Mouse (Mus musculus) CH12.LX (cell line): ENCODE data around the gene Blnk. TPM values are rescaled to one million over a fixed set of nuclear protein-coding genes. Genes with fewer than 3 reads are reported as not detected.

Experiments
- DNase-seq: peaks from one replicate; pipeline ENCODE4 v3.0.0-alpha.2; 2013; ENCODE audit errors: extremely low read depth
- H3K27ac ChIP-seq: 2 replicates; pipeline ENCODE4 v1.5.1; 2012; ENCODE audit warnings: low read depth, mild to moderate bottlenecking, control low read depth, moderate library complexity; ENCODE audit not compliant: insufficient read depth
- H3K27me3 ChIP-seq: replicated peaks from 2 replicates; pipeline ENCODE3; 2012; ENCODE audit warnings: inconsistent platforms
- H3K36me3 ChIP-seq, 2 experiments: replicated peaks in 1 of 2; 2 replicates each; pipeline versions ENCODE3 to v1.6.1; 2012; ENCODE audit warnings: inconsistent platforms in 1 of 2, low read length in 1 of 2, mild to moderate bottlenecking in 1 of 2, mixed read lengths in 1 of 2, moderate library complexity in 1 of 2; ENCODE audit not compliant: control insufficient read depth in 1 of 2, insufficient read depth in 1 of 2
- H3K4me1 ChIP-seq, 2 experiments: 2 replicates each; pipeline ENCODE4 v1.6.1; 2012; ENCODE audit warnings: inconsistent platforms in 1 of 2, moderate library complexity in 1 of 2; ENCODE audit not compliant: insufficient read depth in 2 of 2, control insufficient read depth in 1 of 2
- H3K4me2 ChIP-seq: 2 replicates; pipeline ENCODE4 v1.6.1; 2012; ENCODE audit warnings: low read depth, mild to moderate bottlenecking, control low read depth; ENCODE audit not compliant: poor library complexity, insufficient read depth, severe bottlenecking
- H3K4me3 ChIP-seq, 3 experiments: fragments of 150-350 bp in 1 of 3; sonication (generic) in 1 of 3; replicated peaks in 1 of 3; 2 replicates each; pipeline versions ENCODE3 to v1.5.1; 2011 to 2012; ENCODE audit warnings: low read depth in 2 of 3, low read length in 2 of 3, mild to moderate bottlenecking in 2 of 3, moderate library complexity in 2 of 3, control low read depth in 1 of 3, improper control_type of control experiment in 1 of 3, inconsistent platforms in 1 of 3, mixed read lengths in 1 of 3; ENCODE audit not compliant: poor library complexity in 1 of 3
- H3K79me2 ChIP-seq: replicated peaks from 2 replicates; pipeline ENCODE4 v1.6.1; 2012; ENCODE audit warnings: mild to moderate bottlenecking, moderate library complexity; ENCODE audit not compliant: control insufficient read depth, poor library complexity, insufficient read depth, severe bottlenecking; ENCODE audit errors: extremely low read depth
- H3K9ac ChIP-seq: 2 replicates; pipeline ENCODE4 v1.6.1; 2012; ENCODE audit warnings: low read depth, mild to moderate bottlenecking, control low read depth, moderate library complexity; ENCODE audit not compliant: insufficient read depth
- H3K9me3 ChIP-seq: replicated peaks from 2 replicates; pipeline ENCODE3; 2012; ENCODE audit warnings: low read length, inconsistent platforms, mixed read lengths
- BHLHE40 ChIP-seq: IDR thresholded peaks from 2 replicates; pipeline ENCODE4 v1.6.1; 2011; ENCODE audit warnings: mild to moderate bottlenecking, low read depth, low read length, improper control_type of control experiment
- CHD2 ChIP-seq: IDR thresholded peaks from 2 replicates; pipeline ENCODE4 v1.6.1; 2011; ENCODE audit warnings: low read length, improper control_type of control experiment
- CTCF ChIP-seq, 2 experiments: IDR thresholded peaks in 1 of 2; conservative IDR thresholded peaks in 1 of 2; 2 replicates each; pipeline ENCODE4 v1.5.1; 2011 to 2012; ENCODE audit warnings: low read depth in 2 of 2, low read length in 2 of 2, improper control_type of control experiment in 1 of 2, inconsistent platforms in 1 of 2, mild to moderate bottlenecking in 1 of 2, moderate library complexity in 1 of 2
- E2F4 ChIP-seq: IDR thresholded peaks from 2 replicates; pipeline ENCODE4 v1.6.1; 2011; ENCODE audit warnings: low read depth, low read length, improper control_type of control experiment; ENCODE audit not compliant: insufficient replicate concordance
- ELF1 ChIP-seq: IDR thresholded peaks from 2 replicates; pipeline ENCODE4 v1.6.1; 2014; ENCODE audit warnings: low read depth, mild to moderate bottlenecking, inconsistent platforms, low read length, improper control_type of control experiment
- EP300 ChIP-seq: IDR thresholded peaks from 2 replicates; pipeline ENCODE4 v1.6.1; 2011; ENCODE audit warnings: low read length, improper control_type of control experiment
- ETS1 ChIP-seq: conservative IDR thresholded peaks from 2 replicates; pipeline ENCODE4 v1.6.1; 2012; ENCODE audit warnings: low read depth, mild to moderate bottlenecking, inconsistent platforms, low read length, improper control_type of control experiment, moderate library complexity
- IRF4 ChIP-seq: IDR thresholded peaks from 2 replicates; pipeline ENCODE4 v1.6.1; 2014; ENCODE audit warnings: low read depth, mild to moderate bottlenecking, inconsistent platforms, low read length, improper control_type of control experiment
- JUN ChIP-seq: IDR thresholded peaks from 2 replicates; pipeline ENCODE4 v1.6.1; 2011; ENCODE audit warnings: low read depth, mild to moderate bottlenecking, low read length, improper control_type of control experiment, moderate library complexity; ENCODE audit not compliant: insufficient read depth
- JUND ChIP-seq: conservative IDR thresholded peaks from 2 replicates; pipeline ENCODE4 v1.6.1; 2011; ENCODE audit warnings: low read depth, low read length, improper control_type of control experiment
- KAT2A ChIP-seq: IDR thresholded peaks from 2 replicates; pipeline ENCODE4 v1.6.1; 2012; ENCODE audit warnings: low read length, improper control_type of control experiment, inconsistent platforms; ENCODE audit not compliant: insufficient replicate concordance
- MAX ChIP-seq: IDR thresholded peaks from 2 replicates; pipeline ENCODE4 v1.6.1; 2011; ENCODE audit warnings: low read length, improper control_type of control experiment
- MAZ ChIP-seq: IDR thresholded peaks from 2 replicates; pipeline ENCODE4 v1.6.1; 2012; ENCODE audit warnings: low read depth, mild to moderate bottlenecking, inconsistent platforms, low read length, improper control_type of control experiment, moderate library complexity
- MEF2A ChIP-seq: IDR thresholded peaks from 2 replicates; pipeline ENCODE4 v1.6.1; 2014; ENCODE audit warnings: low read depth, mild to moderate bottlenecking, inconsistent platforms, low read length, improper control_type of control experiment, borderline replicate concordance
- MXI1 ChIP-seq: IDR thresholded peaks from 2 replicates; pipeline ENCODE4 v1.6.1; 2011; ENCODE audit warnings: mild to moderate bottlenecking, low read depth, low read length, improper control_type of control experiment
- MYC ChIP-seq: IDR thresholded peaks from 2 replicates; pipeline ENCODE4 v1.6.1; 2011; ENCODE audit warnings: low read depth, mild to moderate bottlenecking, improper control_type of control experiment, low read length
- NRF1 ChIP-seq: IDR thresholded peaks from 2 replicates; pipeline ENCODE4 v1.6.1; 2014; ENCODE audit warnings: low read depth, mild to moderate bottlenecking, inconsistent platforms, low read length, improper control_type of control experiment, moderate library complexity
- POLR2A ChIP-seq: IDR thresholded peaks from 2 replicates; pipeline ENCODE4 v1.6.1; 2011; ENCODE audit warnings: low read depth, mild to moderate bottlenecking, improper control_type of control experiment, low read length
- RAD21 ChIP-seq: IDR thresholded peaks from 2 replicates; pipeline ENCODE4 v1.6.1; 2011; ENCODE audit warnings: low read depth, mild to moderate bottlenecking, low read length, improper control_type of control experiment, moderate library complexity
- RCOR1 ChIP-seq: conservative IDR thresholded peaks from 2 replicates; pipeline ENCODE4 v1.6.1; 2012; ENCODE audit warnings: low read depth, mild to moderate bottlenecking, inconsistent platforms, low read length, improper control_type of control experiment
- TBP ChIP-seq: conservative IDR thresholded peaks from 2 replicates; pipeline ENCODE4 v1.6.1; 2011; ENCODE audit warnings: low read depth, low read length, improper control_type of control experiment
- TCF12 ChIP-seq: IDR thresholded peaks from 2 replicates; pipeline ENCODE4 v1.6.1; 2014; ENCODE audit warnings: low read depth, mild to moderate bottlenecking, inconsistent platforms, low read length, improper control_type of control experiment
- USF1 ChIP-seq: IDR thresholded peaks from 2 replicates; pipeline ENCODE4 v1.6.1; 2014; ENCODE audit warnings: low read depth, mild to moderate bottlenecking, inconsistent platforms, low read length, improper control_type of control experiment
- USF2 ChIP-seq: conservative IDR thresholded peaks from 2 replicates; pipeline ENCODE4 v1.6.1; 2011; ENCODE audit warnings: low read depth, low read length, improper control_type of control experiment
- ZNF384 ChIP-seq: IDR thresholded peaks from 2 replicates; pipeline ENCODE4 v1.6.1; 2012; ENCODE audit warnings: low read depth, low read length, improper control_type of control experiment, inconsistent platforms
- dilution Hi-C: fragments of 300-500 bp; cut with MboI; formaldehyde crosslinking; loops from 2 replicates; pipeline ENCODE4 v1.14.3; 2020; ENCODE audit warnings: low sequenced_read_pairs; ENCODE audit not compliant: extremely low pct_unique_long_range_greater_than_20kb, extremely low pct_ligation_motif_present
- in situ Hi-C: fragments of 300-500 bp; cut with MboI; formaldehyde crosslinking; loops from 3 replicates; pipeline ENCODE4 v1.14.3; 2019; ENCODE audit warnings: low sequenced_read_pairs, low pct_ligation_motif_present, low pct_unique_long_range_greater_than_20kb, mixed read lengths
- polyA plus RNA-seq: library from polyadenylated mRNA; unstranded; fragments of >175 nt; gene quantifications from 2 replicates; pipeline ENCODE4 v1.2.1, GENCODE M21; 2012; ENCODE audit warnings: low read depth; ENCODE audit not compliant: insufficient read length
- total RNA-seq, 2 experiments: library from RNA; depleted of rRNA; stranded (reverse); fragments of 300-350 nt in 1 of 2; fragments of >200 nt in 1 of 2; gene quantifications; 2 replicates each; pipeline ENCODE4 v1.2.3; 2012 to 2014

Gene Blnk
- total and polyA plus RNA-seq, 3 experiments: 86.8 to 284 (median 101) TPM

GRCm38 (mm10) chr19:41006621-41007020 is 12.3 kb upstream of the Blnk start:
- dilution Hi-C loops: no loop called here
- H3K27me3 ChIP-seq: no peaks in the 10 kb centered on the region
- H3K9ac ChIP-seq: no peak overlapping the region
- in situ Hi-C loops: loop anchor here (25.0 kb wide), 1 partner anchor 394 kb away; the partner anchor contains the start of genes Entpd1 and Tctn3
- DNase-seq: no peak
- H3K9me3 ChIP-seq: peaks cover 3% of the 10 kb centered on the region
- H3K27ac ChIP-seq: no peak overlapping the region
- no peak overlapping the region for H3K4me2 ChIP-seq
- H3K4me3 ChIP-seq: no peak overlapping the region
- H3K4me1 ChIP-seq: peaks cover 8 to 33% of the 10 kb centered on the region in 2 experiments
- no peak for TF ChIP-seq USF2
- no peak for TF ChIP-seq ZNF384
- TF ChIP-seq USF1: no peak
- no peak for TF ChIP-seq ETS1
- no peak for TF ChIP-seq RAD21
- no peak for TF ChIP-seq E2F4
- TF ChIP-seq TCF12: no peak
- TF ChIP-seq MAX: no peak
- H3K36me3 ChIP-seq: no peaks in the 10 kb centered on the region
- H3K79me2 ChIP-seq: no peaks in the 10 kb centered on the region

GRCm38 (mm10) chr19:41003694-41004315 is 9.5 kb upstream of the Blnk start:
- Histone ChIP-seq H3K9me3 (peaks cover 3% of the 10 kb centered on the region), H3K4me2 (no peak overlapping the region), H3K4me1 (peaks cover 18 to 36% of the 10 kb centered on the region in 2 experiments), H3K36me3 (no peaks in the 10 kb centered on the region)
- dilution Hi-C loops: no loop called here
- no peak for TF ChIP-seq EP300
- TF ChIP-seq, all 38 proteins: peak for 0
- no peak overlapping the region for H3K9ac ChIP-seq
- no peaks in the 10 kb centered on the region for H3K27me3 ChIP-seq
- in situ Hi-C loops: loop anchor here (5.0 to 25.0 kb wide), 2 partner anchors 42 to 392 kb away; partner anchors contain the start of genes Entpd1 and Tctn3
- no peak overlapping the region for H3K4me3 ChIP-seq
- DNase-seq: no peak
- no peaks in the 10 kb centered on the region for H3K79me2 ChIP-seq
- H3K27ac ChIP-seq: no peak overlapping the region

GRCm38 (mm10) chr19:40999569-40999968 is 5.2 kb upstream of the Blnk start:
- Histone ChIP-seq H3K27me3 (no peaks in the 10 kb centered on the region), H3K9me3 (peaks cover 3% of the 10 kb centered on the region), H3K4me2 (no peak overlapping the region), H3K27ac (no peak overlapping the region), H3K36me3 (no peaks in the 10 kb centered on the region), H3K79me2 (no peaks in the 10 kb centered on the region), H3K9ac (no peak overlapping the region), H3K4me3 (no peak overlapping the region), H3K4me1 (peaks cover 26 to 58% of the 10 kb centered on the region in 2 experiments)
- dilution Hi-C loops (no loop called here), in situ Hi-C loops (no loop called here)
- DNase-seq: no peak
- 0 out of 2 replicates have a peak, but pooled peaks have one; percentile 35 for TF ChIP-seq MAZ
- TF ChIP-seq CTCF (conservative IDR thresholded peaks at IDR 0.05 in 1 of 2, IDR thresholded peaks at IDR 0.05 in 1 of 2; ENCODE audit: low read depth in 2 of 2, low read length in 2 of 2): peak; percentile 21 to 70; a peak in 3 of 4 replicates
- no peak for TF ChIP-seq ETS1
- no peak for TF ChIP-seq RCOR1
- no peak for TF ChIP-seq USF1
- TF ChIP-seq NRF1: no peak
- TF ChIP-seq MXI1: no peak
- no peak for TF ChIP-seq BHLHE40
- no peak; the same call in 1 of the 2 replicates for TF ChIP-seq IRF4
- no peak for TF ChIP-seq JUND
- no peak for TF ChIP-seq POLR2A
- TF ChIP-seq JUN: no peak
- no peak for TF ChIP-seq TBP
- no peak for TF ChIP-seq ELF1
- TF ChIP-seq MYC: 0 out of 2 replicates have a peak, but pooled peaks have one; percentile 17
- TF ChIP-seq KAT2A: no peak
- no peak for TF ChIP-seq MAX
- no peak for TF ChIP-seq TCF12
- no peak for TF ChIP-seq MEF2A
- TF ChIP-seq ZNF384: no peak
- no peak for TF ChIP-seq CHD2
